Mouse (Mus musculus): ENCODE data around the gene Il4i1.

DNA sequence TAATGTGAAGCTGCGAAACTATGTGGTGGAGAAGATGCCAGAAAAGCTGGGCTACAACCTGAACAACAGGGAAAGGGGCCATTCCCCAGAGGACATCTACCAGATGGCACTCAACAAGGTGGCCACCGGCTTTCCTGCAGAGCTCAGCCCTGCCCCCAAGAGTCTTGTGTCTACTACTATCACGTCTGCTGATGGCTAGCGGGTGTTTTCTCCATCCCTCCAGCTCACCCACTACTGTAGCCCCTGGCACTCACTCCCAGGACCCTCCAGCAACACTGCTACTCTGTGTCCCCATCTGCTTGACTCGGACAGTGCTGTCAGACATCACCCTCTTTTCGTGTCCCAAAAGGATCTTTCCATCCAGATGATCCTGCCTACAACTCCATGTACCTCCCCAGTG lies 21.9 kb downstream of the Il4i1 start:
- no peak for TF ChIP-seq CTCF (conservative IDR thresholded peaks at IDR 0.05; ENCODE audit: low read length)
- no peak for TF ChIP-seq NANOG (IDR thresholded peaks at IDR 0.05; ENCODE audit: borderline replicate concordance, low read length)
- no peak for TF ChIP-seq POU5F1 (IDR thresholded peaks at IDR 0.05; ENCODE audit: borderline replicate concordance, low read length)
